Mouse (Mus musculus): Measurements from ENCODE around the gene Gucd1. TPM values are rescaled to one million over a fixed set of nuclear protein-coding genes. Genes with fewer than 3 reads are reported as not detected.
"Not testable (repeated sequence)": the region's sequence is repeated elsewhere in the genome, so short reads cannot be mapped to it uniquely, and the experiment has no call there.

The Gucd1 gene
- polyA plus RNA-seq, 1 experiment from 2014 or later, result 32.8 TPM

DNA sequence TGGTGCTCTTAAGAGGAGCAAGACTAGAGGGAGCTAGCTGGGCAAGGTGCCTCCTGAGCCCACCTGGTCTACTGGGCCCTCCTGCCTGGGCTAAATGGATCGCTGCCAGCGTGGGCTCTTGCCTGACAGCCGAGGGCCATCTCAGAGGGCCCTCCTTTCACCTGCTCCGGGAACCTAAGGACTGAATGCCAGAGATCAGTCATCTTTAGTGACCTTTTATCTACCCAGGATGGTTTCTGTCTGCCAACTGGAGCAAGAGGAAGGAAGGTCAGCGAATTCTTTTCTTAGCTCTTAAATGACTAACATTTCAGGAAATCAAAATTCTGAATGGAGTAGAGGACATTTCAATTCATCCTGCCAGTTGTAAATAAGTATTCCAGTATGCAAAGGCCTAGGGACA is 167.2 kb downstream of the Gucd1 start:
- Histone ChIP-seq H3K27ac (replicated peaks in 1 of 2; ENCODE audit: control insufficient read depth in 1 of 2, insufficient read depth in 1 of 2, low read depth in 2 of 2, low read length in 2 of 2) (no peak overlapping the region), H3K36me3 (ENCODE audit: control insufficient read depth, insufficient read depth, low read length) (no peaks in the 10 kb centered on the region), H3K9me3 (ENCODE audit: control insufficient read depth, low read length) (no peaks in the 10 kb centered on the region), H3K27me3 (ENCODE audit: control insufficient read depth, insufficient read depth, low read length) (no peaks in the 10 kb centered on the region), H3K9ac (ENCODE audit: low read length) (no peak overlapping the region), H3K4me1 (ENCODE audit: control insufficient read depth in 2 of 2, insufficient read depth in 2 of 2, low read length in 2 of 2) (peaks cover 4 to 10% of the 10 kb centered on the region in 2 experiments; a peak in 3 of 4 replicates), H3K4me2 (ENCODE audit: low read length) (no peak overlapping the region), H3K4me3 (ENCODE audit: control insufficient read depth in 1 of 2, insufficient read depth in 1 of 2, low read depth in 1 of 2, low read length in 2 of 2) (no peak overlapping the region)
- ATAC-seq (ENCODE audit: insufficient number of reproducible peaks, insufficient read depth, low FRiP score, low read depth), result no peak
- WGBS, result 62% methylated on average over 5 of the region's 5 CpGs

DNA sequence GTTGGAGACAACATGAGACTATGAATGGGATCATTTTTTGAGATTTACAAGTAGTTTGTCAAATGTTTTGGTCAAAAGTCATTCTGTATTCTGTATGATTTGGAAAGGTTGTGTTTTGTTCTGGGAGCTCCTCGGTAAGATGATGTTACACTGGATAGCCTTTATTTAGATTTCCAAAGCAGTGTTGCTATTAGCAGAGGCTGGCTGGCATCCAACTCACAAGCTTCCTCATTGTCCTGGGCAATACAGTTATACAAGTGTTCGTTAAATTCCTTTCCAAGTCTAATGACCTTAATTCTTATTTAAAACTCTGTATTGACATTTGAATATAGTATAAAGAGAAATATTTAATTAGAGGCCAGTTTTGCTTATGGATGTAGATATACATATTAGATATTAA is 172.5 kb downstream of the Gucd1 start:
- Histone ChIP-seq H3K27me3 (ENCODE audit: control insufficient read depth, insufficient read depth, low read length) (no peaks in the 10 kb centered on the region; the same call in 1 of the 2 replicates), H3K9me3 (ENCODE audit: control insufficient read depth, low read length) (no peaks in the 10 kb centered on the region), H3K4me3 (ENCODE audit: control insufficient read depth in 1 of 2, insufficient read depth in 1 of 2, low read depth in 1 of 2, low read length in 2 of 2) (no peak overlapping the region), H3K4me1 (ENCODE audit: control insufficient read depth in 2 of 2, insufficient read depth in 2 of 2, low read length in 2 of 2) (peaks cover 5 to 8% of the 10 kb centered on the region in 2 experiments), H3K9ac (ENCODE audit: low read length) (no peak overlapping the region), H3K27ac (replicated peaks in 1 of 2; ENCODE audit: control insufficient read depth in 1 of 2, insufficient read depth in 1 of 2, low read depth in 2 of 2, low read length in 2 of 2) (peak overlapping the region in 1 of 2 experiments; percentile 21; a peak in 2 of 4 replicates), H3K4me2 (ENCODE audit: low read length) (no peak overlapping the region), H3K36me3 (ENCODE audit: control insufficient read depth, insufficient read depth, low read length) (no peaks in the 10 kb centered on the region)
- no peak for ATAC-seq (ENCODE audit: insufficient number of reproducible peaks, insufficient read depth, low FRiP score, low read depth)
- 15% methylated on average over 2 of the region's 2 CpGs for WGBS

DNA sequence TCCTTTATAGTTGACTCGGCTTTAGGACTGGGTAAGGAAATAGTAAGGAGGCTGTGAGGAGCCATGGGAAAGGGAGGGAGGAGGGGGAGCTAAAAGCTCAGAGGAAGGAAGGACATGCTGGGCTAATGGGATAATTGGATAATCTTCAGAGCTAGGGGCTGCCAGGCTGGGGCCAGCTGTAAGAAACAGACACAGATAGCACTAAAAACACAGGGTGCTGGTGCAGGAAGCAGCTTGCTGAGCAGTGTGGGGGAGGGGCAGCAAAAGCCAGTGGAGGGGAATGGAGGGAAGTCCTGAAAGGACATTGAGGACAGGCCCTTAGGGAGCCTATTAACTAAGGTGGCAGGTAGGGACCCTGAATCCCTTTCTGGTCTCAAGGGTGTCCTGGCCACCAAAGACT is 173.2 kb downstream of the Gucd1 start:
- not testable (repeated sequence) for H3K4me3 ChIP-seq (ENCODE audit: control insufficient read depth in 1 of 2, insufficient read depth in 1 of 2, low read depth in 1 of 2, low read length in 2 of 2); ATAC-seq (ENCODE audit: insufficient number of reproducible peaks, insufficient read depth, low FRiP score, low read depth); H3K36me3 ChIP-seq (ENCODE audit: control insufficient read depth, insufficient read depth, low read length); H3K4me1 ChIP-seq (ENCODE audit: control insufficient read depth in 2 of 2, insufficient read depth in 2 of 2, low read length in 2 of 2); H3K9ac ChIP-seq (ENCODE audit: low read length); H3K4me2 ChIP-seq (ENCODE audit: low read length); H3K27me3 ChIP-seq (ENCODE audit: control insufficient read depth, insufficient read depth, low read length); H3K9me3 ChIP-seq (ENCODE audit: control insufficient read depth, low read length)
- WGBS, result 19% methylated on average over 1 of the region's 1 CpGs
- peak overlapping the region in 1 of 2 experiments; percentile 21; a peak in 1 of 4 replicates for H3K27ac ChIP-seq (replicated peaks in 1 of 2; ENCODE audit: control insufficient read depth in 1 of 2, insufficient read depth in 1 of 2, low read depth in 2 of 2, low read length in 2 of 2)

DNA sequence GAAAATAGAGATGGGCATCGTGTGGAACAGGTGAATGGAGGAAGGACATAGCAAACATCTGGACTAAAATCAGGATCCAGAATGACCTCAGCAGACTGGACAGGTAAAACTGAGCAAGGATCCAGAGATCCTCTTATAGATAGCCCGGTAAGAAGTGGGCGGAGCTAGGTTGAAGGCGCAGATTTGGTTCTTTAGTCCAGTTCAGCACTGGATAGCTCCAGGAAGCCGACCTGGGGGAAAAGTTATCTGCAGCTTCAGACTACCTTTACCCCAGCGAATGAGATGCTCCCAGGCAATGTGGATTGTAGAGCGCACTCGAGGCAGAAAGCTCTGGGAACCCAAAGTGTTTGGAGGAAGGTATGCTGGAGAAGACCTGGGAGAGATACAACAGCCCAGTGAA is 175.8 kb downstream of the Gucd1 start:
- no peaks in the 10 kb centered on the region; the same call in 1 of the 2 replicates for H3K27me3 ChIP-seq (ENCODE audit: control insufficient read depth, insufficient read depth, low read length)
- no peak overlapping the region for H3K27ac ChIP-seq (replicated peaks in 1 of 2; ENCODE audit: control insufficient read depth in 1 of 2, insufficient read depth in 1 of 2, low read depth in 2 of 2, low read length in 2 of 2)
- no peak for ATAC-seq (ENCODE audit: insufficient number of reproducible peaks, insufficient read depth, low FRiP score, low read depth)
- no peaks in the 10 kb centered on the region for H3K9me3 ChIP-seq (ENCODE audit: control insufficient read depth, low read length)
- H3K36me3 ChIP-seq (ENCODE audit: control insufficient read depth, insufficient read depth, low read length), result no peaks in the 10 kb centered on the region
- WGBS, result 32% methylated on average over 8 of the region's 8 CpGs
- H3K4me3 ChIP-seq (ENCODE audit: control insufficient read depth in 1 of 2, insufficient read depth in 1 of 2, low read depth in 1 of 2, low read length in 2 of 2), result no peak overlapping the region
- no peak overlapping the region for H3K9ac ChIP-seq (ENCODE audit: low read length)
- no peak overlapping the region for H3K4me2 ChIP-seq (ENCODE audit: low read length)
- H3K4me1 ChIP-seq (ENCODE audit: control insufficient read depth in 2 of 2, insufficient read depth in 2 of 2, low read length in 2 of 2), result peaks cover 5 to 8% of the 10 kb centered on the region in 2 experiments

DNA sequence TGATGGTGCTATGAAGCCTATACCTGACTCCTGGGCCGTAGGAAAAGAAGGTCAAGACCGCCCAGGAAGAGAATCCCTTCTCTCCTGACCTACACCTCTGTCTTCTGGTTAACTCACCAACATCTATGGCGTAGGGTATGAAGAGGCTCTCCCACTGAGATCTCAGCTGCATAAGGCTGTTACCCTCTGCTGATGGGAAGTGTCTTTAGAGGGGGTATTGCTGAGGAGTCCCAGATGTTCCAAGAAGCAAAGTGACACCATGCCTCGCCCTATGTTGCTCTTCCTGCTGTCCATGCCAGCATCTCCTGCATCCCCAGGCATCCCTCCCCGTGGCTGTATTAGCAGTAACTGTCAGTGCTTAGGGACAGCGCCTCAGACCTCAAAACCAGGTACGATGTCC is 178.4 kb downstream of the Gucd1 start:
- no peaks in the 10 kb centered on the region; the same call in 1 of the 2 replicates for H3K27me3 ChIP-seq (ENCODE audit: control insufficient read depth, insufficient read depth, low read length)
- H3K27ac ChIP-seq (replicated peaks in 1 of 2; ENCODE audit: control insufficient read depth in 1 of 2, insufficient read depth in 1 of 2, low read depth in 2 of 2, low read length in 2 of 2), result no peak overlapping the region
- no peak overlapping the region for H3K4me2 ChIP-seq (ENCODE audit: low read length)
- WGBS, result 75% methylated on average over 7 of the region's 7 CpGs
- H3K9me3 ChIP-seq (ENCODE audit: control insufficient read depth, low read length), result no peaks in the 10 kb centered on the region
- H3K36me3 ChIP-seq (ENCODE audit: control insufficient read depth, insufficient read depth, low read length), result no peaks in the 10 kb centered on the region
- H3K4me3 ChIP-seq (ENCODE audit: control insufficient read depth in 1 of 2, insufficient read depth in 1 of 2, low read depth in 1 of 2, low read length in 2 of 2), result no peak overlapping the region
- no peaks in the 10 kb centered on the region; a peak in 1 of 4 replicates for H3K4me1 ChIP-seq (ENCODE audit: control insufficient read depth in 2 of 2, insufficient read depth in 2 of 2, low read length in 2 of 2)
- ATAC-seq (ENCODE audit: insufficient number of reproducible peaks, insufficient read depth, low FRiP score, low read depth), result no peak
- H3K9ac ChIP-seq (ENCODE audit: low read length), result no peak overlapping the region

DNA sequence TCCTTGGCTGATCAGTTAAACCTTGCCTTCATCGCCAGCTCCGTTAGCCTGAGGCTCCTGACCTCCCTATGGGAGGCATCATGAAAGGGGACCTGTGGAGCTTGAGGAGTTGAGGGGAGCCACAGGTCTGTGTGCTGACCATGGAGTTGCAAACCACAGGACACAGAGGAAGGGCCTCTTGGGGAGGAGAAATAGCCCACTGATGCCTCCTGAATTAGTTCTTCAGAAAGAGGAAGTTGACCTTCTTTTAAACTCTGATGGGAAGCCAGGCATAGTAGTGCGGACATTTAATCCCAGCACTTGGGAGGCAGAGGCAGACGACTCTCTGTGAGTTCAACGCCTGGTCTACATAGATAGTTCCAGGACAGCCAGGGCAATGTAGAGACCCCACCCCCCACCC is 178.9 kb downstream of the Gucd1 start:
- Histone ChIP-seq H3K27ac (replicated peaks in 1 of 2; ENCODE audit: control insufficient read depth in 1 of 2, insufficient read depth in 1 of 2, low read depth in 2 of 2, low read length in 2 of 2) (no peak overlapping the region), H3K36me3 (ENCODE audit: control insufficient read depth, insufficient read depth, low read length) (peaks cover 2% of the 10 kb centered on the region; the same call in 1 of the 2 replicates), H3K9me3 (ENCODE audit: control insufficient read depth, low read length) (no peaks in the 10 kb centered on the region), H3K4me2 (ENCODE audit: low read length) (no peak overlapping the region), H3K27me3 (ENCODE audit: control insufficient read depth, insufficient read depth, low read length) (no peaks in the 10 kb centered on the region; the same call in 1 of the 2 replicates), H3K9ac (ENCODE audit: low read length) (no peak overlapping the region), H3K4me3 (ENCODE audit: control insufficient read depth in 1 of 2, insufficient read depth in 1 of 2, low read depth in 1 of 2, low read length in 2 of 2) (no peak overlapping the region), H3K4me1 (ENCODE audit: control insufficient read depth in 2 of 2, insufficient read depth in 2 of 2, low read length in 2 of 2) (peaks cover 0 to 2% of the 10 kb centered on the region in 2 experiments; a peak in 1 of 4 replicates)
- 81% methylated on average over 5 of the region's 5 CpGs for WGBS
- ATAC-seq (ENCODE audit: insufficient number of reproducible peaks, insufficient read depth, low FRiP score, low read depth), result no peak

DNA sequence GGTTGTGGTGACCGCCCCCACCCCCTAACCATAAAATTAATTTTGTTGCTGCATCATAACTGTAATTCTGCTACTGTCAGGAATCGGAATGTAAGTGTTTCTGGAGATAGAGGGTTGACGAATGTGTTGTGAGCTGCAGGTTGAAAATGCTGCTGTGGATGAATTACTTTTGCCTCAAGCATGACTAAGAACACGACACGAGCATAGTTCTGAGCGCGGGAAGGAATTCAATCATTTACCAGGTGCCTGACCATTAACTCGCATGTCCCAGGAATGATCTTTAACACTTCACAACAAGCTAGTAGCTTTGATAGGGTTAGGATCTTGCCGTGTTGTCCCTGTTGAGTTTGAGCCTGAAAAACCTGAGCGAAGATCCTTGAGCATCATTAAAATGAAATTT is 180.5 kb downstream of the Gucd1 start:
- H3K4me1 ChIP-seq (ENCODE audit: control insufficient read depth in 2 of 2, insufficient read depth in 2 of 2, low read length in 2 of 2), result peaks cover 0 to 2% of the 10 kb centered on the region in 2 experiments; a peak in 1 of 4 replicates
- ATAC-seq (ENCODE audit: insufficient number of reproducible peaks, insufficient read depth, low FRiP score, low read depth), result no peak
- H3K9me3 ChIP-seq (ENCODE audit: control insufficient read depth, low read length), result no peaks in the 10 kb centered on the region
- H3K4me2 ChIP-seq (ENCODE audit: low read length), result no peak overlapping the region
- no peak overlapping the region for H3K9ac ChIP-seq (ENCODE audit: low read length)
- H3K27me3 ChIP-seq (ENCODE audit: control insufficient read depth, insufficient read depth, low read length), result no peaks in the 10 kb centered on the region; the same call in 1 of the 2 replicates
- H3K27ac ChIP-seq (replicated peaks in 1 of 2; ENCODE audit: control insufficient read depth in 1 of 2, insufficient read depth in 1 of 2, low read depth in 2 of 2, low read length in 2 of 2), result no peak overlapping the region
- WGBS, result 83% methylated on average over 10 of the region's 10 CpGs
- H3K4me3 ChIP-seq (ENCODE audit: control insufficient read depth in 1 of 2, insufficient read depth in 1 of 2, low read depth in 1 of 2, low read length in 2 of 2), result no peak overlapping the region
- H3K36me3 ChIP-seq (ENCODE audit: control insufficient read depth, insufficient read depth, low read length), result peaks cover 8% of the 10 kb centered on the region; the same call in 1 of the 2 replicates

DNA sequence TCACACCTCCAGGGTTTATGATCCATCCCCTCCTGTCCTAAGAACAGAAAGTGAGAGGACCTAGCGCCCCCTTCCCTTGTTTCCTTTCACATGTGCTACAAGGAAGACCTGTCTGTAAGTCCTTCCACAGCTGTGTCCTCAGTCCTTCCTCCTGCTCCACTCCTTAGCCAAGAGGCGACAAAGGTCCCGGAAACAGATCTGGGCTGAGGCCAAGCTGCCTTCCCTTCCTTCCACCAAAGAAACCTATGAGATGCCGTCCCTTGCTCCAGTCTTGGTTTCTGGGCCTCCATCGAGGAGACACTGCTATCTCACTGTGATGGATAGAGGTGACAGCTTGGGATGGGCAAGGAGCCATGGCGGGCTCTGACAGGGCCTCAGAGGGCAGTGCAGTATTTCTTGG is 182.7 kb downstream of the Gucd1 start:
- Histone ChIP-seq H3K36me3 (ENCODE audit: control insufficient read depth, insufficient read depth, low read length) (peaks cover 8% of the 10 kb centered on the region; the same call in 1 of the 2 replicates), H3K27ac (replicated peaks in 1 of 2; ENCODE audit: control insufficient read depth in 1 of 2, insufficient read depth in 1 of 2, low read depth in 2 of 2, low read length in 2 of 2) (no peak overlapping the region), H3K4me2 (ENCODE audit: low read length) (no peak overlapping the region), H3K4me1 (ENCODE audit: control insufficient read depth in 2 of 2, insufficient read depth in 2 of 2, low read length in 2 of 2) (peaks cover 0 to 2% of the 10 kb centered on the region in 2 experiments; a peak in 1 of 4 replicates), H3K9ac (ENCODE audit: low read length) (no peak overlapping the region), H3K4me3 (ENCODE audit: control insufficient read depth in 1 of 2, insufficient read depth in 1 of 2, low read depth in 1 of 2, low read length in 2 of 2) (no peak overlapping the region), H3K9me3 (ENCODE audit: control insufficient read depth, low read length) (no peaks in the 10 kb centered on the region), H3K27me3 (ENCODE audit: control insufficient read depth, insufficient read depth, low read length) (no peaks in the 10 kb centered on the region)
- 73% methylated on average over 6 of the region's 6 CpGs for WGBS
- no peak for ATAC-seq (ENCODE audit: insufficient number of reproducible peaks, insufficient read depth, low FRiP score, low read depth)

Measured in heart, embryonic 14.5 days (tissue).